Mouse (Mus musculus): ENCODE results near the gene Ppp1r3g. TPM values are rescaled to one million over a fixed set of nuclear protein-coding genes. Genes with fewer than 3 reads are reported as not detected.

Gene Ppp1r3g
- polyA plus RNA-seq, 1 experiment from 2014 or later, result 4.3 TPM

Other genes with a start within 250 kb of the Ppp1r3g start
- gene Rpp40, start 52.5 kb upstream of the Ppp1r3g start, polyA plus RNA-seq (2014; fragmentation: Nextera tagmentation; extraction: Ambion mirVana), result 8.4 and 8.9 TPM in 2 replicates
- gene Fars2, start 158.6 kb downstream of the Ppp1r3g start, polyA plus RNA-seq (2014; fragmentation: Nextera tagmentation; extraction: Ambion mirVana), result 58.6 and 68.1 TPM in 2 replicates
- 31.6 and 32.5 TPM in 2 replicates for gene Lyrm4, start 158.7 kb downstream of the Ppp1r3g start, polyA plus RNA-seq (2014; fragmentation: Nextera tagmentation; extraction: Ambion mirVana)